Mouse (Mus musculus) mouse embryonic stem cell (cell line): ENCODE results near the gene Mrpl1.

ENCODE experiments used
- in situ Hi-C, 2 experiments: fragments of 300-500 bp; cut with MboI; formaldehyde crosslinking; loops; 1 replicate in 1 of 2; 3 replicates in 1 of 2; pipeline ENCODE4 v1.14.3; 2019 to 2020; ENCODE audit warnings: low sequenced_read_pairs in 2 of 2, low pct_unique_long_range_greater_than_20kb in 1 of 2, mixed read lengths in 1 of 2; ENCODE audit not compliant: unreplicated experiment in 1 of 2

Gene Mrpl1

DNA sequence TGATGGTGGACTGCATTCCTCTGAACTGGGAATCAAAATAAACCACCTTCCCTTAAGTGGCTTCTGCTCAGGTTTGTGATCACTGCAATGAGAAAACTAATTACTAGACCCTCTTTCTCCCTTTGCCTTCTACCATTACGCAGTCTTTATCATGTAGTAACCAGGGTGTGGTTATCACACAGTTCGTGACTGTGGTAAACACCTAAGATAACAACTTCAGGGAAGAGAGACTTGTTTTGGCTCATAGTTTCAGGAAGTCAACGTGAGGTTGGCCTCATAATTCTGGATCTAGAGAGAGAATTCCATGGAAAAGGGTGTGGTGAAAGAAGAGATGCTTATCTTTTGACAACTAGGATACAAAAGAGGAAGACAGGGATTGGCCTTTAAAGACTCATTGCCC, 9.0 kb upstream of the Mrpl1 start:
- in situ Hi-C loops, result no loop called here

DNA sequence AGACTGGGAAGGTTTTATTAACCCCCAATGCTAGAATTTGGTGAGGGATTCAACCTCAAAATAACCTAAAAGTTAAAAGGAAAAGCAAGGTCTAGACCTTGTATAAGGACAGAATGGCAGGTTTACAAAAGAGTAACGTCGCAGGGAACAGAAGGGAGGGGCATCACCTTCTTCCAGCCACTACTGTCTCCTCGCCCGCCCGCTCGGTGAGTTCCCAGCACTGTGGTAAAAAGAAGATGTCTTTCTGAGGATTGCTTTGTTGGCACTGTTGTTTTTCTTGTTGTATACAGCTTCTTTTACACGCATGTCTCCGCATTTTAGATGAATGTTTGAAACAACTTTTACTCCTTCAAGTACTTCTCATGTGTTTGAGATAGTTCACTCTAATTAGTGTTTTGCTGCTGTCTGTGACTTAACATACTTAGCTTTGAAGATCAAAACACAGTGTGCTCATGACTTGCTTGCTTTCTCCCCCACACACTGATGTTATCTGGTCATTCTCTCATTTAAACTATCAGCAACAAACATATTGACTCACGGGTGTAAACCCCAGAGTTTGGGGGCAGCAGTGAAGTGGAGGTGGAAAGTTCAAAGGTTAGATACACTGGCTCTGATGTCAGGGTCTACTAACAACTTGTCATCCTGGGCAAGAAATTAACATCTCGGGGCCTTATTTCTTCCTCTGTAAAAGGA, 7.7 kb upstream of the Mrpl1 start:
- in situ Hi-C loops, result no loop called here

DNA sequence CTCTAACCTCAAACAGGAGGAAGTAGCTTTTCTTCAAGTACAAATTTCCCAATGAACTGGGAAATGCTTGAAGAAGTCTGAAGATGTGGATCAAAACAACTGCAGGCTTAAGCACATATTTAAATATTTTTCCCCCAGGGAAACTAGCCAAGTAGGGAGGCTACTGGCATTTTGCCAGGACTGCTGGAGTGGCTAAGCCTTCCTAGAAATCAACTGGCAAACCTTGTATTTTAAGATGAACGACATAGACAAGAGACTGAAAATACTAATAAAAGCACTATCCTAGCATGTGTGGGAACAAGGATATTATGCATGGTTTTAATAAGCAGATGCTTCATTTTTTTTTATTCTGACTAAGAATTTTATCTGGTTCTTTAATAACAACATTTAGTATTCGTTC, 2.4 kb upstream of the Mrpl1 start:
- in situ Hi-C loops, result no loop called here

DNA sequence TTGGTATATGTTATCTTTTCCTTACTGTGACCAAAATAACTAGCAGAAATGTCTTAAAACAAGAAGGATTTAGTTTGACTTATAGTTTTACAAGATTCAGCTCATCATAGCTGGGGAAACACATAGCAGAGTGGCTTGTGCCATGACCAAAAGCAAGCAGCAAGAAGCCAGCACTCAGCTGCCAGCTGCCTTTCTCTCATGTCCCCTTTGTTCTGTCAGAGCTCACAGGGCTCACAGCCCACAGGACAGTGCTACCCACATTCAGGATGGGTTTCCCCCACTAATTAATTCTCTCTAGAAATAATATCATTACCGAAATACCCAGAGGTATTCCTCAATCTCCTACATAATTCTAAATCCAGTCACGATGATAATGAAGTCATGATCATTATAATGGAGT, 1.8 kb upstream of the Mrpl1 start:
- in situ Hi-C loops, result no loop called here

DNA sequence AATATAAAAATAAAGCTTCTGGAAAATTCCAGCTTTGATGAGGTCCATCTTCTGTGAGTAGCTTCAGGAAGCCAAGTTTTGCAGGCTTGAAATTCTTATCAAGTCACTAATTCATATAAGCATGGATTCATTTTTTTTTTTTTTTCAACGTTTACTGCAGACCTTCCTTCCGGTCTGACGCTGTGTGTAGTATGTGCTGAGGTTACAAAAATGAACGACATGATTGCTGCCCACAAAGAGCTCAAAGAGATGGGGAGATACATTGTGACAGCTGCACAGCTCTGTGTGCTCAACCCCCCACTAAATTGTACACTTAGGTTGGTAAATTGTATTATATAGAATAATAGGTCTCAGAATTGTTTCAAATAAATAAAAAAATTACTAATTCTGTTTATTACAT, 750 bp upstream of the Mrpl1 start:
- in situ Hi-C loops, result no loop called here

DNA sequence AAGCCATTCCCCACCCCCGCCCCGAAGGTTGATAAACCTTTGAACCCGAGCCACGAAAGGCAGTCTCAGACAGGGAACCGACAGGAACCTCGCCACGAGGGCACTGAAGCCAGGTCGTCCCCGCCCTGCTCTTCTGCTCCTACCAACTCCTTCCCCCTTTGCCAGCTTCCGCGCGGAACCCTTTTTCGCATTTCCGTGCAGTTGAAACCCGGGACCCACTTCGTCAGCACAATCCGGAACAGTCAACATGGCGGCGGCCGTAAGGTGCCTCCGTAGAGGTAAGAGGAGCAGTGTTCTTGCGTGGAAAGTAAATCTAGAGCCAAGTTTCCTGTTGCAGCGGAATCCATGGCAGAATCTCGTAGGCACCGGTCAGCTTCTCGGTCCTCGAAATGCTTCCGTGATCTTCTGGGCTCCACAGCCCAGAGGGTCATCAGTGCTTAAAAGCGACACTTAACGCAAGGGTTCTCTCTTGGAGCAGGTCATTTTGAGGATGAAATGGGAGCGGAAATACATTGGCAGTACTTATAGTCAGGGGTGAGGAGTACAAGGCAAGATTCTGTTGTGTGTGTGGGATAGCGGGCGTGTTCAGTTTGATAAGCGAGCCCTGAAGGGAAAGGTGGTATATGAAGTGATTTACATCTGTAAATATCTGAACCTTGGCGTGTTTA, 757 bp downstream of the Mrpl1 start:
- in situ Hi-C loops, result no loop called here

DNA sequence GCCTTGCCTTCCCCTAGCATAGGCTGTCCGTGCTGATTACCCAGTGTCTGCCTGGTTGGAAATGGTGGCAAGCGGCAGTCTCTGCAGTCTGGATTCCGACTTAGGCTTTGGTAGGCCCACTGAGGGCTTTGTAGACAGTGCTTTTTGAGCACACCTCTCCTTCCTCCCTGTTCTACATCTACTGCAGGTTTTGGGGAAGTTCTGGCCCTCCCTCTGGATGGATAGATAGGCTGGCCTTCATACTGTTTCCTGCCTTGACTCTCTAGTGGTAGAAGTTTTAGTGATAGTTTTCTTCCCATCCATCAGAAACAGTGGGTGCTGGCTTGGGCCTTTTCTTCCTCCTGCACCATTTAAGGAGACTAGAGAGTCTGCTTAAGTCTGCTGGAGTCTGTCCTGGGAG, 9.4 kb downstream of the Mrpl1 start:
- in situ Hi-C loops, result no loop called here

DNA sequence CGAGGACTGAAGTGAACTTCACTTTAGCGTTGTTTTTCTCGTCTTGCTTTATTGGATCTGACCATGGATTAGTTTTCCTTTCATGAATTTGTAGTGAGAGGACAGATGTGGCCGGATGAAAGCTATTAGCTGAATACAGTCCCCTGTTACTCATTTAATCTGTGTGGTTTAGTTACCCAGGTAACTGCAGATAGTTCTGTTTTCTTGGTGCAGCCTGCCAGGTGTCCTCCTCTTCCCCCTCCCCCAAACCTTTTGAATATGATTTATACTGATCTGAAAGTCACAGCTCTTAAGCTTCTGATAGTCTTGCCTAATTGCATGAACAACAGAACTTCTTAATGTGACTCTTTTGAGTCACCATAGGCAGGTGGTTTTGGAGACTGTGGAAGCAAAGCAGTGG, 10.2 kb downstream of the Mrpl1 start:
- in situ Hi-C loops, result no loop called here

DNA sequence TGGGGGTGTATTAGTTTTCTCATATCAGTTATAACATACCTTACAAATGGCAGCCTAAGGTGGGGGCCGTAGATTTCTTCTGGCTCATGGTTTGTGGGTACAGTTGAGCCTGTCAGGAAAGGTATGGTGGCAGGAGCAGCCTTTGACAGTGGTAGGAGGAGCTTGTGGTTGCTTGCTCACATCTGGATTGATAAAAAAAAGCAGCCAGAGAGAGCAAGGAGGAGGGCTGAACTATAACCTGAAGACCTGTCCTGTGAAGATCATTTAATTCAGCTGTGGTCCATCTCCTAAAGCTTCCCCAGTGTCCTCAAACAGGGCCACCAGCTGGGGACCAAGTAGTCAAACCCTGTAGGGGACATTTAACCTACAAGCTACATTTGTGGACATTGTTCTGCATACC, 12.0 kb downstream of the Mrpl1 start:
- in situ Hi-C loops, result no loop called here

DNA sequence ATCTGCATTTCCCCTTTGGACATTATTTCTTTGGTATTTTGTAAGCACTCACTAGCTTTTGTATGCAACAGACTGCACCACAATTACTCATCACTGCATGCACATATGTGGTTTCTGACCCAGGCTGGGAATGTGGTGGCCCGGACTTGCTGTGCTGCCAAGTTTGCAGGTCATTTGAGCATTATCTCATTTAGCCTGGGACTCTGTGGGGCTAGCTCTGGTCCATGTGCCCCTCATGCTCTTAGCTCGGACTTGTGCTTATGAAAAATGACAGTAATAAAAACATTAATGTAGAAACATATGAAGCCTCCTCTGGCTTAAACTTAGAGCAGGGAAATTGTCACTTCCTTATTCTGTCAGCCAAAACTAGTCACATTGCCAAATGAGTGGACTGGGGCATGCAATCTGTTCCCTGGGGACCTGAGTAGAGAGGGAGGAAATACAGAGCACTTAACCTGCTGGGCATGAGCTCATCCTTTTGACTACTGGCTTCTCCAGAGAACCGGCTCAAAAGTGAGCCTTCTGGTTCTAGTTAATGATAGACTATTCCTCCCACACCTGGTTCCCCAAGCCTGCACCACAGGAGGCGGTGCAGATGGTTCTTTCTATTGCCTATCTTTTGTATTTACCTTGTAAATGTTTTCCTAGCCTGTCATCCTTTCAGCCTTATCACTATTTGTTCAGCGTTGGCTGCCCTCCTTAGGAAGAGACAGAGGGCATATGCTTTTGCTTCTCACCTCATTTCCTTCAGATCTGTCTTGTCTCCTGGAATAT, 12.7 kb downstream of the Mrpl1 start:
- in situ Hi-C loops, result no loop called here

DNA sequence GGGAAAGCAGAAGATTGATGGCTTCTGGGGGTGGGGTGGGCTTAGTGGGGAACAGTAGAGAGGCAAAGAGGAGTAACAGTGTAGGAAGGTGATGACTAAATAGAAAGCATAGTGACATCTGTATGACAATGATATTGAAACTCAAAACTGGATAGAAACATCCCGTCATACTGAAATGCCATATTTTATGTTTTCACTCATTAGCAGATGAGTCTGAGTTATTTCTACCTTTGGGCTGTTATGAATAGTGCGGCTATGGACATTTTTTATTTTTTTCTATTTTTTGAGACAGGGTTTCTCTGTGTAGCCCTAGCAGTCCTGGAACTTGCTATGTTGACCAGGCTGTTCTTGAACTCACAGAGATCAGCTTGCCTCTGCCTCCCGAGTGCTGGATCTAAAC, 13.7 kb downstream of the Mrpl1 start:
- in situ Hi-C loops, result no loop called here

DNA sequence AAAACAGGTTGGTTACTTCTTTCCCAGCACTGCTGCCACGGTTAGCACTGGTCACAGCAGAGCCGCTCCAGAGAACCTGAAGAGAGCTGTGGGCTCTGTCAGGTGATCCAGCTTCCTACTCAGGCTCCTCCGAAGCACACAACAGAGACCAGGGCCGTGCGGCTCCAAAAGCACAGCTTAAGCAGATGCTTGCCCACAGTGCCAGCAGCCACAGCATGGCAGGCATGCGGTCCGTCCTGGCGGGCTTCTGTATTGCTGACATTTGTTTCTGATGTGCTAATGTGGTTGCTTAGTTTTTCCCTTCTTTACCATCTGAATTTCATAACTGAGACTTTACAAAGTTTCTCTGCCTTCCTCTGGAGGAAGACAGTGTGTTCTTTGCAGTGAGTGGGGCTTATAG, 17.2 kb downstream of the Mrpl1 start:
- in situ Hi-C loops, result loop anchor here in 1 of 2 experiments (25.0 kb wide), 1 partner anchor 139 kb away; no protein-coding TSS in a partner anchor

DNA sequence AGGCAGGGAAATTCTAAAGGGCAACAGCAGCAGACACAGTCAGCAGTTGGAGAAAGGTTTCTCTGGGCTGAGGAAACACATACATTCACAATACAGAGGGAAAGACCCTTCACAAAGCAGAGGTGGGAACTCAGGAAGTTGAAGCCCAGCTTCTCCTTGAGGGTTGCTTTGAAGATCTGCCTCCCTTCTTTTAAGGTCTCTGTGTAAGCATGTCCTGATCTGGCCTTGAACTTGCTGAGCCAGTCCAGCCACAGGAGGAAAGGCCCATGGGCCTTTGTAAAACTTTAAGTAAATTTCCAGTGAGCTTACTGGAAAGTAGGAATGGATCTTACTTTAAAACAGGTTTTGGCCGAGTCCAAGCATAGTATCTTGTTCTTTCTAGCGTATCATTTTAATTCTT, 19.7 kb downstream of the Mrpl1 start:
- in situ Hi-C loops, result loop anchor here in 1 of 2 experiments (25.0 kb wide), 1 partner anchor 142 kb away; no protein-coding TSS in a partner anchor

DNA sequence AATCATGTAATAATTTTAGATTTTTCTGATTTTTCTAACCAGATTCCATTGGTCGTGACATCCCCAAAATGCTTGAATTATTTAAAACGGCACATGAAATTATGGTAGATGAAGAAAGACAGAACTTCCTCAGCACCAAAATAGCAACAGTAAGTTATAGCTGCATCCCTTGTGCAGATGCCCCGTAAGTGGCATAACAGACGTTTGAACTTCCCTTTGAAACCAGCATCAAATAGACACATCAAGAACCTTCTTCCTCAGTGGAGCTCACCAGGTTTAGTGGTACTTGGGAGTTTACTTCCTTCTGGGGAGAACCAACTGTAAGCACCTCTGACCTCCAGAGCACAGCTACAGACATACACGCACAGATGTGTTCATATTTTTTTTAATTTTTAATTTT, 29.5 kb downstream of the Mrpl1 start:
- in situ Hi-C loops, result loop anchor here in 1 of 2 experiments (25.0 kb wide), 1 partner anchor 151 kb away; no protein-coding TSS in a partner anchor

DNA sequence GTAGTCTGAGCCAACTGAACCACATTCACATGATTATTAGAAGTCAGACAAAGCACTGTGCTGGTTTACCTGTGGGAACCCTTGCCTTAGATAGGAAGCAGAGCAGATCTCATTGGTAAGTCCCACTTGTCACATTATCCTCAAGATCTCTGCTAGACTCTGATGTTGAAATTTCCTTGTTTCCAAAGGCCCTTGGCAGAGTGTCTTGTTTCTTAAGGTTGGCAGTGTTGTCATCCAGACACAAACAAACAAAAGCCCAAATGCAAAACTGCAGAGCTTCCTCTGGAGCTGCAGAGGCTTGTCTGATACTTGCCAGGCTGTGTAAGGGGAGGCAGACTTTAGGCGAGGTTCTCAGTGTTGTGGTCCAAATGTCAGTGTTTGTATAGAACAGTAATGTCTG, 31.6 kb downstream of the Mrpl1 start:
- in situ Hi-C loops, result loop anchor here in 1 of 2 experiments (25.0 kb wide), 1 partner anchor 154 kb away; no protein-coding TSS in a partner anchor

DNA sequence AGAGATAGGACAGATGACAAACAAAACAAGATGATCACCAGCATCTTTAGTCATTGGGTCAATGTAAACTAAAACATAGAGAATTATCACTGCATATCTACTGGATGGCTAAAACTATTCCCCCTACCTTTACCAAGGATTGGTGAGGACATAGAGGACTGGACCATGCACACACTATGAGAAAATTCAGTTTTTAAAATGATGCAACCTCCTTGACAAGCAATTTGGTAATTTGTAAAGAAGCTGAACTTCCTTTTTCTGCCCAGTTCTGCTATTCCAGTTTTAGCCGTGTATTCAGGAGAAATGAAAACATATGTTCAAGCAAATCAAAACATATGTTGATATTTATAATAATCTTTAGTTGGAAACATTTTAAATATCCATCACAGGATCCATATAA, 35.2 kb downstream of the Mrpl1 start:
- in situ Hi-C loops, result loop anchor here in 1 of 2 experiments (25.0 kb wide), 1 partner anchor 157 kb away; no protein-coding TSS in a partner anchor

DNA sequence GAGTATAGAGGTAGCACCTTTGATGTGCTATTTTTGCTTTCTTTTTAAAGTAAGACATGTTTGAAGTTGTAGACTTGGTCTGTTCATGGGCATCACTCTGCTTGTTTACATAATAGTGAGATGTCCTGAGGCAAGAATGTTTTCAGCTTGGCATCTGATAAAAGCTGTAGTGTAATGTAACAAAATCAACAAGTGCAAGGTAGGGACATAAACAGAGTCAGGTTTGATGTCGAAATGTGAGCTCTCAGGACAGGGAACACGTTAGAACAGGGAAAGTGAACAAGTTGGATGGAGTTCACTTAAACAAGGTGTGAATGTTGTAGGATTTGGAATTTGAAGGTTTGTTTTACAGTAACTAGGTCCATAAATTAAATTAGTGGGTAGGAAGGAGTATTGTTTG, 44.7 kb downstream of the Mrpl1 start:
- in situ Hi-C loops, result no loop called here

DNA sequence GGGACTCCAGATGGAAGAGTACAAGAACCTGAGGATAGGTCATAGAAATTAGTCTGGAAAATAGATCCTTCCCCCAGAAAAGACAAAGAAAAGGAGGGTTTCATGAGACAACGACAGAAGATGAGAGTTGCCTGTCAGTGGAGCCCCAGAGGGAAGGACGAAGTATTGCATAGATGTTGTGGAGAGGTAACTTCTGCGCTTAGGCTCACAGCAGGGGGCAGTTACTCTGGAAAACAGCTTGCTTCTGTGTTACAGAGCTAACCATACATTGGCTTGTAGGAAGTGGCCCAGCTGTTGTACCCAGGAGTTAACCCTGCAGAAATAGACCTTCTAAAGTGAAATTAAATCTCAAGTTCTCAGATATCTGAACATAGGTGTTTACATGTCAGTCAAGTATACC, 45.9 kb downstream of the Mrpl1 start:
- in situ Hi-C loops, result no loop called here

DNA sequence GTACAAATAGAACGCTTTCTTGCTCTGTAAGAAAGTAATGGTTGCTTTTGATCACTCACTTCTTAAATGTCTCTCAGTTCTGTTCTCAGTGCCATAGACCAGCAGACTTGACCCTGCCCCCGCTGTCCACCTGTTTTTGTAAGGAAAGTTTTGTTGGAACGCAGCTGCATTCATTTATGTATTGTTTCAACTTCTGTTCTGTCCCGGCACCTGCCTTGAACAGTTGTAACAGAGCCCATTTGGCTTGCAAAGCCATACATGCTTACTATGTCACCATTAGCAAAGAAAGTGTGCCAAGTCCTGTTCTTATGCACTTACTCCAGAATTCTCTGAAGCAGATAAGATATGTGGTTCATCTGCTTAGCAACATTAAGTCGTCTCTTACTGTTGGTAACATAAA, 48.9 kb downstream of the Mrpl1 start:
- in situ Hi-C loops, result no loop called here
